Mouse (Mus musculus): ENCODE measurements at regions not wholly inside any gene's neighbourhood (a gene's known extent, or its start where the extent isn't known, plus 50 kb on each side); places are given as distances from the start of the nearest gene placed in this dataset.

DNA sequence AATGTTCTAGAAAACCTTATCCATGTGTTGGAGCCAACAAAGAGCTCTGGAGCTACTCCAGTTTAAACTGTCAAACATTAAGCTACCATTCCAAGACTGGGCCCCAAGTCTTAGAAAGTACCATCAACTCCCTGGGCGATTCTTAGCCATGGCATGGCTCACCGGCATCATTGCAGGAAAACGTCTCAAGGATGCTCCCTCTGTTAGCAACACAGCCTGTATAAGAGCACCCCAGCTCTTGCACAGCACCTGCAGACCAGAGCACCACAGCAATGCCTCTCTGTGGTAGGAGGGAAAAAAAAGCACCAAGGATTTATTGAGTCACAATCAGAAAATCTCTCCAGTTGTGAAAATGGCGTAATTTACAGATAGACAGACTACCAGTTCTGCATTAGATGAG is 221.2 kb downstream of the Fam43a start:
- TF ChIP-seq CTCF (IDR thresholded peaks at IDR 0.05; ENCODE audit: low read depth): no peak
- TF ChIP-seq EP300 (IDR thresholded peaks at IDR 0.05; ENCODE audit: low read depth): no peak

Measured in liver, postnatal 0 days (tissue).